Mouse (Mus musculus): ENCODE results near the gene Tec.
A peak's percentile ranks its signal among the peaks of the same experiment; 100 is the strongest.

Gene Tec

GRCm38 (mm10) chr5:72868091-72868875, at the start of gene Tec:
Gene Tec, minus strand, starts transcription at chr5:72868483.
- DNase-seq: peak; percentile 91

- DNase-seq: no peak
Measured at GRCm38 (mm10) chr5:72916851-72917250, 48.6 kb upstream of the Tec start.

DNA sequence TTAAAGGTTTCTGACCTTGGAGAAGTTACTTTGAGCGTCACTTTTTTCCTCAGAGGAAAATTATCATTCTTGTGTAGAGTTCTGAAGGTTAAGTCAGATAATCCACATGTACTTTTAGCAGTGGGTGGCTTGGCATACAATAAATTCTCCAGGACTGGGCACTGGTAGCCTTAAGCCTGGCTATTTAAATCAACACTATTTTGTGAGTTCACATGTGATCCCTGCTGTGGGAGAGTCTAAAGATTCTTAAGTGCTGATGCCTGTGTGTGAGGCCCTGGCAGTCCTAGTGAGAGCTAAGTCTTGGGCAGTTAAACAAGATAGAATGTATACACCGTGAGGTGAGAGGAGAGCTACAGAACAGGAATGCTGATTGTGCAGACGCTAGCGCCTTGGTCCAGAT, 47.8 kb upstream of the Tec start:
- DNase-seq: no peak

GRCm38 (mm10) chr5:72914633-72915561, 46.6 kb upstream of the Tec start:
- peak; percentile 48 for DNase-seq

DNA sequence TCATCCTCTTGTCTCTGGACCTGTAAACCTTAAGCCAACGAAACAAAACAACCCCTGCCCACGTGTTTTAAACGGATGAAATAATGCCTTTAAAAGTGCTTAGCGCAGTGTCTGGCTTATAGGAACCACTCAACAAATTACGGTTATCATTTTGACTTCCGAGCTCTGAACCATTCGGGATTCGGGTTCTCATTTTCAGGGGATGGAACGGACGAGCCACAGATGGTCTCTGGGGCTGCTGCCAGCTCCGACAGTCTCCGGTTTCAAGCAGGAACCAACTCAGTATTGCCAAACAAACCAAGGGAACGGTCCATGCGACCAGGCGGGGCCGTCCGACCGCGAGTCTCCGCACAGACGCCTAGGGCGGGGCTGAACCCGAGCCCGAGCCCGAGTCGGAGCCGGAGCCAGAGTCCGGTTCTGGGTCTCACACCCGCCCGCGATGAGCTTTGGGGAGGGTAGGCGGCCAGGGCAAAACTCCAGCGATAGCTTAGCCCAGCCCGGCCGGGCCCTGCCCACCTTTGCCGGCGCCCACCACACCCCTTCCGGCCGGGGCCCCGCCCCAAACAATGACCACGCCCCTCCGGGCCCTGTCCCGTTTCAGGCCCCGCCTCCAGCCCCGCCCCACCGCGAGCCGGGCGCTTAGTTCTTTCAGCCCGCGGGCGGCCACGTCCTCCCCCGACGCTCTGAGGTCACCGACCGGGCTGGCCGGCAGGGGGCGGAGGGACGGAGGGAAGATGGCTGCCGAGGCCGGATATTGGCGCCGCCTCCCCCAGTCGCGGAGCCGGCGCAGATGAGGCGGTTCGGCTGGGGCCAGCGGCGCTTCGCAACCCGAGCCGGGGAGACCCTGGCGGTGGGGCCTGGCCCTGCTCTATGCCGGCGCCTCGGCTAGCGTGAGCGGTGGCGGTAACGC, 45.6 kb upstream of the Tec start, which contains the start of gene Slain2:
TSS of gene Slain2 (plus strand) at position 657 of the 910 bp plus-strand sequence.
- peak; percentile 99 for DNase-seq

GRCm38 (mm10) chr5:72911284-72911683, 43.0 kb upstream of the Tec start:
- no peak for DNase-seq

GRCm38 (mm10) chr5:72910373-72910772, 42.1 kb upstream of the Tec start:
- no peak for DNase-seq

DNA sequence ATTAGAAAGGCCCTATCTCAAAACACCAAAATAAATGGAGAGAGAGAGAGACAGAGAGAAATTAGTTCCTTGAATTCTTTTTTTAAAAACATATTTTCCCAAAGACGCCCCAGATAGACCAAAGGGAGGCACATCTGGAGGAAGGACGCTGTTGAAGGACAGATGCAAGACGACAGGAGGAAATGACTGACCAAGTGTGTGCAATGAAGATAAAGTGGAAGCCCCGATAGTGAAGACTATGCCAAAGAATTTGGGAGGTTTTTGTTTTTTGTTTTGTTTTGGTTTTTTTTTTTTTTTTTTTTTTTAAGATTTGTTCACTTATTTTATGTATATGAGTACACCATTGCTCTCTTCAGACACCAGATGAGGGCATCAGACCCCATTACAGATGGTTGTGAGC, 41.1 kb upstream of the Tec start:
- no peak for DNase-seq

DNA sequence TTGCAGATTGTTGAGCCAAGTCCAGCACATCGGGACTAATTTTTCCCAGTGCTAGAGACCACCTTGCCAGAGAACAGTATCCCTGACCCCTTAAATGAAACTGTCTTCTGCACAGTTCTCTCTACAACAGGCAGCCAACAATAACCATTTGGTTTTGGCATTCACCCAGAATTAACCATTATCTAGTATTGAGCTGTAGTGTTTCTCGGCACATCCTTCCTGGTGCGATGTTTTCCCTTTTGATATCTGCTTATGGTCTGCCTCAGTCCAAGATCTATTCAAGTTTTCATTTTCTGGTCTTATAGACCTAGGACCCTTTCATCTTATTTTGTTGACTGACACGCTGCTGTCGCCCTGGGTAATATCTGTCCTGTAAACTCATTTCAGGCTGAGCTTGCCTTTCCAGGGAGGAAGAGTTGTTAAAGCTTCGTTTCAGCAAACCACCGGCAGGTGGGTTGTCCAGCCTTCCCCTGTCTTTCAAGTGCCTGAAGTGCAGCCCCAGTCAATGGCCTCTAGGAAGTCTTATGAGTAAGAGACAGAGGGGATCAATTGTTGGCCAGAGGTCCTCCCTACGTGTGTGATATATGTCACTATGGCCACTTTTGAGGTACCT, 40.1 kb upstream of the Tec start:
- no peak for DNase-seq

DNA sequence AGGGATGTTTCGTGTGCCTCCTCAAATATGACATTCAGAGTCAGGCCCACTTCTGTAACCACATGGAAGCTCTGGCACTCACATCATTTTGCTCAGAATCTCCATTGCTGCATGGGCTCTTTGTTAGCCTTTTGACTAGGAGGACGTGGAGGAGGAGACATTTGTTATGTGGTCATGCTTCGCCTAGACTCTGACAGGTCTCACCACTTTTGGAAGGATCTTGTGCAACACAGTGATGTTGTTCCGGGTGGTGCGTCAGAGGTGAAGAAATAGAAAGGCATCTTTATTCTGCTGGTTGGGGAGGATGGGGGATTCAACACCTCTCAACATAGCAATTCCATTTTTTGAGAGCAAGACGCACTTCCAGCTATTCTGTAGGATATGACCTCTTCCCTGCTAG, 39.1 kb upstream of the Tec start:
- DNase-seq: no peak

DNA sequence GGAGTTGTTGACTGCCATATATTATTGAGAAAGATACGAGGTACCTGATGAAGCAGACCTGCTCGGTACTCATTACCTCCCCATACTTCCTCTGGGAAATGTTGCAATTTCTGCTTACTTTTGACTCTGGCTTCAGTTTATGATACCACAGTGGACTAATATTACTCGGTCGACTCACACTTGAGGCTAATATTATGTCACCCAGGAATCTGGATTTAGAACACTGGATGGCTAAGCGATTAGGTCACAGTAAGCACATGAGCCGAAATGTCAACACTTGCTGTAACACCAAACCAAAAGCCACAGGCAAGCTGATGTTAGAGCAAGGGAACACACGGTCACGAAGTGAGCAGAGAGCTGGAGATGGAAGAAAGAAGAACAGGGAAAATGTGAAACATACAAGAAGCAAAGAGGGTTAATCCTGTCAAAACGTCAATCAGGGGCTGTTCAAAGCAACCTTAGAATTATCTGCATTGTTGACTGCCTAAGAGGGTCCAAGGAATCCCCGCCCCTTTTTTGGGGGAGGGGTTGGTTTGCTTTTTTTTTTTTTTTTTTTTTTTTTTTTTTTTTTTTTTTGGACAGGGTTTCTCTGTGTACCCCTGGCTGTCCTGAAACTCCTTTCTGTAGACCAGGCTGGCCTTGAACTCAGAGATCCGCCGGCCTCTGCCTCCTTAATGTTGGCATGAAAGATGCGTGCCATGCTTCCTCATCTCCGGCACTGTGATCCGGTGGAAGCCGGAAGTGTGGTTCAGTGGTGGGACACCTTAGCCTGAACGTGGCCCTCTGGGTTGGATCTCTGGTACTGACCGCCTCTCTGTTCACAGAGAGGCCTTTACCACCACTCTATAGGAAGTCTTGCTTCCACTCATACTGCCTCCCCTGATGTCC, 36.9 kb upstream of the Tec start:
- no peak for DNase-seq

GRCm38 (mm10) chr5:72902876-72903516, 34.7 kb upstream of the Tec start:
- DNase-seq: no peak

DNA sequence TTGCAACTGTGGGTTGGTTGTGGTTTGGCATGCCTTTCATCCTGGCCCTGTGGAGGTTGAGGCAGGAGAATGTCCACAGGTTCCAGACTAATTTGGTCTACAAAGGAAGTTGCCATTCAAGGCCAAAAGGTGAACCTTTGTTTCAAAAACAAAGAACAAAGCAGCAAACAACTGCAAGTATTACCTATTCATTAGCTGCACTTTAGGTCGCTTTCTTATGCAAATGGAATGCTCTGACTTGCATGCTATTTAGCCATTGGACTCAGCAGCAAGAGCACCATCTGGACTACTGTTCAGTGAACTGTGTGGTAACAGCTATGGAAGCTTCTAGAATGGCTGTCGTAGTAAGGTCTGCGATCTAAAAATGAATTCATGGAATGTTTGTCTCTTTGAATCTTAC, 34.0 kb upstream of the Tec start:
- no peak for DNase-seq

- no peak for DNase-seq
Measured at GRCm38 (mm10) chr5:72901866-72902265, 33.6 kb upstream of the Tec start.

- DNase-seq: no peak
Measured at GRCm38 (mm10) chr5:72899255-72899654, 31.0 kb upstream of the Tec start.

DNA sequence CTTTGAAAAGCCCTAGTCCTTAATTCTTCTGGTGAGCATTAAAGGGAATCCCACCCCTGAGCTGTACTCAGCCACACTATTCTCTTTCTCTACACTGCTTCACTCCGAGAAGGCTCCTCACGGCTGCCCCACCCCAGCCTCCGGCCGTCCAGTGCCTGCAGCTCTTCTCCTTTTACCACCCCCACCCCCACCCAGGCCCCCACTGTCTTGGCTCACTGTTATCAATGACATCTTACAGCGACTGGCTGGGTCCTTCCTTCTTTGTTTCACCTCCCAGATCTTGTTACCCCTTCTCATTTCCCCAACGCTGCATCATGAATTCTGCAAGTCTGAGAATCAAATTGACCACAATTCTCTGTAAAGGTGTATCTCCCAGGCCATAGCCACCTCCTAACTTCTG, 29.7 kb upstream of the Tec start:
- no peak for DNase-seq

GRCm38 (mm10) chr5:72896478-72897279, 28.4 kb upstream of the Tec start:
- DNase-seq: peak; percentile 30

DNA sequence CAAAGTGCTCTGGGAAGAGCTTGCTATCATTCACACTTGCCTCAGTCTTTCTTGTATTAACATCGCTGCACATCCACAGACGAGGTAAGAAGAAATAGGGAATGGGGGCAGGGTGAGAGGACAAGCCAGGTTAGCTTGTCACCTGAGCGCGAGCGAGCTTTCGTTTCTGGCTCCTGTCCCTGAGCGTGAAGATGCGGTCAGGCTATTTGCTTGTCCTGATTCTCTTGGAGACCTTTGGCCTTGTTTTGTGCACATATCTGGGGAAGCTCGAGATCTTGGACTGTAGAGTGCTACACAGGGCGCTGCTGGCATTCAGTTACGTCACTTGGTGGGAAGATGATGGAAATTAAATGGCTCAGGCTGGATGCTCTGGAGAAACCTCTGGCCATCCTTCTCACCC, 27.0 kb upstream of the Tec start:
- DNase-seq: no peak

GRCm38 (mm10) chr5:72893987-72894386, 25.7 kb upstream of the Tec start:
- peak; percentile 62 for DNase-seq

DNA sequence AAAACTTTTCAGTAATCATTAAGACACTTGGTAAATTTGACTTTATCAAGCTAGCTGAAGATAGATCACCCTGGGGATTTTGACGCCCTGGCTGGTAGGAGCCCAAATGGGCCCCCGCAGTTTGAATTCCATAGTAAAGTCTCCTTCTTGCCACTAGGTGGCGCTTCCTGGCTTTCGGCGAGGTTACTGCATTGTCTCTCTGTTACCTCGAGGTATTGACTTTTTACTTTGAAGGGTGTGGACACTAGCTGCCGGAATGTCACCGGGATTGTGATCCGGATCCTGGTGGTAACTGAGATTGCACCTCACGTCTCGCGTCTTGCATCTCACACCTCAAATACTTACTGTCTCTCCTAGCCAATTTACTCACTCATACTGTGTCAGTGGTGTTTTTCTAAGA, 23.3 kb upstream of the Tec start:
- DNase-seq: peak; percentile 58

All from liver (tissue).